Mouse (Mus musculus): ENCODE measurements around the gene Gm20696. TPM values are rescaled to one million over a fixed set of nuclear protein-coding genes. Genes with fewer than 3 reads are reported as not detected.
A peak's percentile ranks its signal among the peaks of the same experiment; 100 is the strongest.

The Gm20696 gene
- polyA plus RNA-seq, 1 experiment from 2014 or later = 3.2 TPM

- H3K9me3 ChIP-seq (replicated peaks) = no peaks in the 10 kb centered on the region
- WGBS = 91% methylated on average over 6 of the region's 6 CpGs
- no peaks in the 10 kb centered on the region for H3K27me3 ChIP-seq (ENCODE audit: low read depth, poor library complexity, severe bottlenecking)
- no peak overlapping the region for H3K4me3 ChIP-seq
- peaks cover 21% of the 10 kb centered on the region for H3K4me1 ChIP-seq
- peaks cover 4% of the 10 kb centered on the region for H3K36me3 ChIP-seq
- no peak overlapping the region for H3K27ac ChIP-seq (replicated peaks)
- DNase-seq (ENCODE audit: low spot score) = no peak
Measured at GRCm38 (mm10) chr6:99392484-99392883, 274.1 kb downstream of the Gm20696 start.

- WGBS = 87% methylated on average over 19 of the region's 19 CpGs
- H3K27me3 ChIP-seq (ENCODE audit: low read depth, poor library complexity, severe bottlenecking) = no peaks in the 10 kb centered on the region
- H3K27ac ChIP-seq (replicated peaks) = 0 out of 2 replicates have a peak overlapping the region, but pooled peaks have one; percentile 6
- peaks cover 5% of the 10 kb centered on the region for H3K36me3 ChIP-seq
- peaks cover 7% of the 10 kb centered on the region; the same call in 1 of the 2 replicates for H3K4me1 ChIP-seq
- DNase-seq (ENCODE audit: low spot score) = no peak
- no peaks in the 10 kb centered on the region for H3K9me3 ChIP-seq (replicated peaks)
- no peak overlapping the region for H3K4me3 ChIP-seq
Measured at GRCm38 (mm10) chr6:99388741-99389675, 277.6 kb downstream of the Gm20696 start.

GRCm38 (mm10) chr6:99388023-99388422 is 278.6 kb downstream of the Gm20696 start:
- Histone ChIP-seq H3K9me3 (replicated peaks) (no peaks in the 10 kb centered on the region), H3K27me3 (ENCODE audit: low read depth, poor library complexity, severe bottlenecking) (no peaks in the 10 kb centered on the region), H3K27ac (replicated peaks) (no peak overlapping the region), H3K4me3 (no peak overlapping the region), H3K4me1 (peaks cover 11% of the 10 kb centered on the region), H3K36me3 (peaks cover 5% of the 10 kb centered on the region)
- 94% methylated on average over 5 of the region's 5 CpGs for WGBS
- no peak for DNase-seq (ENCODE audit: low spot score)

GRCm38 (mm10) chr6:99385059-99385604 is 281.5 kb downstream of the Gm20696 start:
- peaks cover 6% of the 10 kb centered on the region for H3K36me3 ChIP-seq
- H3K27me3 ChIP-seq (ENCODE audit: low read depth, poor library complexity, severe bottlenecking) = no peaks in the 10 kb centered on the region

GRCm38 (mm10) chr6:99383846-99384472 is 282.6 kb downstream of the Gm20696 start:
- Histone ChIP-seq H3K4me3 (no peak overlapping the region), H3K27ac (replicated peaks) (0 out of 2 replicates have a peak overlapping the region, but pooled peaks have one; percentile 23), H3K36me3 (peaks cover 7% of the 10 kb centered on the region), H3K9me3 (replicated peaks) (no peaks in the 10 kb centered on the region), H3K4me1 (peaks cover 14% of the 10 kb centered on the region), H3K27me3 (ENCODE audit: low read depth, poor library complexity, severe bottlenecking) (no peaks in the 10 kb centered on the region)
- 84% methylated on average over 4 of the region's 4 CpGs for WGBS
- no peak for DNase-seq (ENCODE audit: low spot score)

More at GRCm38 (mm10) chr6:99385059-99385604, 281.5 kb downstream of the Gm20696 start:
- Histone ChIP-seq H3K4me3 (no peak overlapping the region), H3K4me1 (peaks cover 11% of the 10 kb centered on the region), H3K27ac (replicated peaks) (no peak overlapping the region), H3K9me3 (replicated peaks) (no peaks in the 10 kb centered on the region)
- no peak for DNase-seq (ENCODE audit: low spot score)
- WGBS = 90% methylated on average over 2 of the region's 2 CpGs

- no peak for DNase-seq (ENCODE audit: low spot score)
- Histone ChIP-seq H3K27me3 (ENCODE audit: low read depth, poor library complexity, severe bottlenecking) (no peaks in the 10 kb centered on the region), H3K4me1 (peaks cover 40% of the 10 kb centered on the region), H3K9me3 (replicated peaks) (no peaks in the 10 kb centered on the region), H3K36me3 (0 out of 2 replicates have a peak, but pooled peaks cover 2% of the 10 kb centered on the region), H3K27ac (replicated peaks) (no peak overlapping the region), H3K4me3 (no peak overlapping the region)
- WGBS = 96% methylated on average over 5 of the region's 5 CpGs
Measured at GRCm38 (mm10) chr6:99380146-99380545, 286.5 kb downstream of the Gm20696 start.

GRCm38 (mm10) chr6:99378997-99379710 is 287.4 kb downstream of the Gm20696 start:
- 0 out of 2 replicates have a peak, but pooled peaks cover 2% of the 10 kb centered on the region for H3K36me3 ChIP-seq
- H3K4me3 ChIP-seq = no peak overlapping the region
- peaks cover 40% of the 10 kb centered on the region for H3K4me1 ChIP-seq
- 77% methylated on average over 7 of the region's 7 CpGs for WGBS
- peak; percentile 20 for DNase-seq (ENCODE audit: low spot score)
- H3K27me3 ChIP-seq (ENCODE audit: low read depth, poor library complexity, severe bottlenecking) = no peaks in the 10 kb centered on the region
- no peaks in the 10 kb centered on the region for H3K9me3 ChIP-seq (replicated peaks)
- H3K27ac ChIP-seq (replicated peaks) = 0 out of 2 replicates have a peak overlapping the region, but pooled peaks have one; percentile 13

- H3K27me3 ChIP-seq (ENCODE audit: low read depth, poor library complexity, severe bottlenecking) = no peaks in the 10 kb centered on the region
- peaks cover 7% of the 10 kb centered on the region for H3K36me3 ChIP-seq
- DNase-seq (ENCODE audit: low spot score) = no peak
- no peak overlapping the region for H3K27ac ChIP-seq (replicated peaks)
- H3K4me3 ChIP-seq = no peak overlapping the region
- no peaks in the 10 kb centered on the region for H3K9me3 ChIP-seq (replicated peaks)
- WGBS = 89% methylated on average over 4 of the region's 4 CpGs
- H3K4me1 ChIP-seq = peaks cover 36% of the 10 kb centered on the region
Measured at GRCm38 (mm10) chr6:99377716-99378115, 288.9 kb downstream of the Gm20696 start.

GRCm38 (mm10) chr6:99377131-99377530 is 289.5 kb downstream of the Gm20696 start:
- Histone ChIP-seq H3K36me3 (peaks cover 7% of the 10 kb centered on the region), H3K27me3 (ENCODE audit: low read depth, poor library complexity, severe bottlenecking) (no peaks in the 10 kb centered on the region), H3K4me3 (no peak overlapping the region), H3K27ac (replicated peaks) (0 out of 2 replicates have a peak overlapping the region, but pooled peaks have one; percentile 33), H3K9me3 (replicated peaks) (no peaks in the 10 kb centered on the region), H3K4me1 (peaks cover 36% of the 10 kb centered on the region)
- DNase-seq (ENCODE audit: low spot score) = no peak
- WGBS = 83% methylated on average over 2 of the region's 2 CpGs

- Histone ChIP-seq H3K27ac (replicated peaks) (peak overlapping the region; percentile 49; the same call in 1 of the 2 replicates), H3K4me1 (peaks cover 36% of the 10 kb centered on the region)
- no peak for DNase-seq (ENCODE audit: low spot score)
Measured at GRCm38 (mm10) chr6:99376721-99377120, 289.9 kb downstream of the Gm20696 start.

GRCm38 (mm10) chr6:99375865-99376264 is 290.7 kb downstream of the Gm20696 start:
- Histone ChIP-seq H3K4me3 (no peak overlapping the region), H3K36me3 (peaks cover 7% of the 10 kb centered on the region), H3K4me1 (peaks cover 36% of the 10 kb centered on the region), H3K9me3 (replicated peaks) (no peaks in the 10 kb centered on the region), H3K27ac (replicated peaks) (no peak overlapping the region), H3K27me3 (ENCODE audit: low read depth, poor library complexity, severe bottlenecking) (no peaks in the 10 kb centered on the region)
- no peak for DNase-seq (ENCODE audit: low spot score)
- WGBS = 72% methylated on average over 6 of the region's 6 CpGs

More at GRCm38 (mm10) chr6:99376721-99377120, 289.9 kb downstream of the Gm20696 start:
- Histone ChIP-seq H3K9me3 (replicated peaks) (no peaks in the 10 kb centered on the region), H3K27me3 (ENCODE audit: low read depth, poor library complexity, severe bottlenecking) (no peaks in the 10 kb centered on the region), H3K4me3 (no peak overlapping the region), H3K36me3 (peaks cover 7% of the 10 kb centered on the region)
- WGBS = 87% methylated on average over 8 of the region's 8 CpGs

GRCm38 (mm10) chr6:99375376-99375775 is 291.2 kb downstream of the Gm20696 start:
- H3K36me3 ChIP-seq = peaks cover 7% of the 10 kb centered on the region
- H3K27me3 ChIP-seq (ENCODE audit: low read depth, poor library complexity, severe bottlenecking) = no peaks in the 10 kb centered on the region
- no peaks in the 10 kb centered on the region for H3K9me3 ChIP-seq (replicated peaks)
- H3K4me1 ChIP-seq = peaks cover 36% of the 10 kb centered on the region
- no peak overlapping the region; the same call in 1 of the 2 replicates for H3K27ac ChIP-seq (replicated peaks)
- DNase-seq (ENCODE audit: low spot score) = no peak
- 77% methylated on average over 4 of the region's 4 CpGs for WGBS
- no peak overlapping the region for H3K4me3 ChIP-seq

Data from midbrain, embryonic 10.5 days (tissue).